Mouse (Mus musculus) forebrain, embryonic 11.5 days (tissue): ENCODE results near the gene Zfp740. TPM values are rescaled to one million over a fixed set of nuclear protein-coding genes. Genes with fewer than 3 reads are reported as not detected.
A peak's percentile ranks its signal among the peaks of the same experiment; 100 is the strongest.

Experiments used
- ATAC-seq: fragments of 200-750 bp; cut with Nextera tagmentation; replicated peaks from 2 replicates; pipeline ENCODE4 v1.8.0; 2017; ENCODE audit warnings: moderate TSS enrichment; ENCODE audit not compliant: low FRiP score
- DNase-seq: peaks from one replicate; pipeline ENCODE4 v3.0.0-alpha.2; 2017; ENCODE audit warnings: low spot score
- H3K27ac ChIP-seq: fragments of 300-500 bp; sonication (generic); 2 replicates; pipeline ENCODE4 v1.5.1; 2014; ENCODE audit warnings: low read depth, low read length
- H3K27me3 ChIP-seq: fragments of 300-500 bp; sonication (generic); 2 replicates; pipeline ENCODE4 v1.6.1; 2014; ENCODE audit warnings: mild to moderate bottlenecking, low read length, mixed read lengths; ENCODE audit not compliant: control insufficient read depth, insufficient read depth
- H3K36me3 ChIP-seq: fragments of 300-500 bp; sonication (generic); 2 replicates; pipeline ENCODE4 v1.6.1; 2014; ENCODE audit warnings: mild to moderate bottlenecking, low read length, moderate library complexity, mixed read lengths; ENCODE audit not compliant: control insufficient read depth, insufficient read depth
- H3K4me1 ChIP-seq: fragments of 300-500 bp; sonication (generic); replicated peaks from 2 replicates; pipeline ENCODE4 v1.6.1; 2014; ENCODE audit warnings: low read length, mixed read lengths; ENCODE audit not compliant: control insufficient read depth, insufficient read depth
- H3K4me2 ChIP-seq: fragments of 300-500 bp; sonication (generic); 2 replicates; pipeline ENCODE4 v1.6.1; 2014; ENCODE audit warnings: low read depth, mild to moderate bottlenecking, low read length, moderate library complexity, mixed read lengths; ENCODE audit not compliant: severe bottlenecking
- H3K4me3 ChIP-seq: fragments of 300-500 bp; sonication (generic); 2 replicates; pipeline ENCODE4 v1.5.1; 2014; ENCODE audit warnings: low read depth, low read length
- H3K9ac ChIP-seq: fragments of 300-500 bp; sonication (generic); 2 replicates; pipeline ENCODE4 v1.6.1; 2014; ENCODE audit warnings: low read length
- H3K9me3 ChIP-seq: fragments of 300-500 bp; sonication (generic); 2 replicates; pipeline ENCODE4 v1.6.1; 2016; ENCODE audit warnings: low read length, mixed read lengths; ENCODE audit not compliant: control insufficient read depth
- WGBS: fragments of 180-500 bp; shearing (Covaris S2); extraction: QIAGEN DNeasy Blood & Tissue Kit; methylation state at CpG from one replicate; pipeline ENCODE4 v1.1.7; 2014; 5-methylcytosine and 5-hydroxymethylcytosine counted together
- polyA plus RNA-seq: library from polyadenylated mRNA; unstranded; fragments of >200 nt; fragmentation: Nextera tagmentation; extraction: Ambion mirVana; gene quantifications from 2 replicates; pipeline ENCODE4 v1.2.1, GENCODE M21; 2014

Gene Zfp740
- polyA plus RNA-seq, 1 experiment from 2014 or later, result 79.8 TPM

- no peak overlapping the region for H3K27ac ChIP-seq
- no peak overlapping the region for H3K4me3 ChIP-seq
- no peak overlapping the region for H3K9ac ChIP-seq
- no peak for ATAC-seq
- no peak for DNase-seq
- no peaks in the 10 kb centered on the region for H3K9me3 ChIP-seq
- H3K36me3 ChIP-seq, result no peaks in the 10 kb centered on the region
- H3K27me3 ChIP-seq, result no peaks in the 10 kb centered on the region
- 85% methylated on average over 3 of the region's 3 CpGs for WGBS
- H3K4me1 ChIP-seq, result no peaks in the 10 kb centered on the region
- H3K4me2 ChIP-seq, result no peak overlapping the region
Observed at GRCm38 (mm10) chr15:102173581-102173980, 29.5 kb upstream of the Zfp740 start.

DNA sequence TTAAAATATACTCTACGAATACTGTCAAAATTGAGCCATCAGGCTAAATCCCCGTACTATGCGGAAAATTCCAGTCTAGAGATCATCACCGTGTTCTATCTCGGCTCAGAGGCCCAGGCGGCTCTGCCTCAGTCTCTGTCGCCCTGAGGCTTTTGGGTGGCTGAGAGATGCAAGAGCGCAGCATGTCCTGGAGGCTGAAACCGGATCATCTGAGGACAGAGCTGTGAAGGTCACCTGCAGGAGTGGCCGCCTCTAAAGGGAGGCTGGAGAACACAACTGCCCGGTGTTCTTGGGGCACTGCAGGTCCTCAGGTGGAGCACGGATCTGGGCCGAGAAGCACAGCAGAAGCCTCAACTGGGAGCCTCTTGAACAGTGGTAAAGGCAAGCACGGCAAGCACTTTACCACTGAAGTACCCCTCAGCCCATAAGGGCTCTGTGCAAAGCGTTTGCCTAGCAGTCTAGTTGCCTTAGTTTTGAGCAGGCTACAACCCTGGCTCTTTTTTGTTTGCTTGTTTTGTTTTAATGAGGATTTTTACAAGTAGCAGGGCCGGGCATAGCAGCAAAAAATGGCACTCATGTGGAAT, 27.2 kb upstream of the Zfp740 start:
- no peak for ATAC-seq
- no peak for DNase-seq
- no peaks in the 10 kb centered on the region for H3K36me3 ChIP-seq
- no peak overlapping the region for H3K4me3 ChIP-seq
- H3K9me3 ChIP-seq, result no peaks in the 10 kb centered on the region
- no peaks in the 10 kb centered on the region for H3K4me1 ChIP-seq
- no peak overlapping the region for H3K27ac ChIP-seq
- H3K4me2 ChIP-seq, result no peak overlapping the region
- no peaks in the 10 kb centered on the region for H3K27me3 ChIP-seq
- H3K9ac ChIP-seq, result no peak overlapping the region
- 89% methylated on average over 16 of the region's 16 CpGs for WGBS

DNA sequence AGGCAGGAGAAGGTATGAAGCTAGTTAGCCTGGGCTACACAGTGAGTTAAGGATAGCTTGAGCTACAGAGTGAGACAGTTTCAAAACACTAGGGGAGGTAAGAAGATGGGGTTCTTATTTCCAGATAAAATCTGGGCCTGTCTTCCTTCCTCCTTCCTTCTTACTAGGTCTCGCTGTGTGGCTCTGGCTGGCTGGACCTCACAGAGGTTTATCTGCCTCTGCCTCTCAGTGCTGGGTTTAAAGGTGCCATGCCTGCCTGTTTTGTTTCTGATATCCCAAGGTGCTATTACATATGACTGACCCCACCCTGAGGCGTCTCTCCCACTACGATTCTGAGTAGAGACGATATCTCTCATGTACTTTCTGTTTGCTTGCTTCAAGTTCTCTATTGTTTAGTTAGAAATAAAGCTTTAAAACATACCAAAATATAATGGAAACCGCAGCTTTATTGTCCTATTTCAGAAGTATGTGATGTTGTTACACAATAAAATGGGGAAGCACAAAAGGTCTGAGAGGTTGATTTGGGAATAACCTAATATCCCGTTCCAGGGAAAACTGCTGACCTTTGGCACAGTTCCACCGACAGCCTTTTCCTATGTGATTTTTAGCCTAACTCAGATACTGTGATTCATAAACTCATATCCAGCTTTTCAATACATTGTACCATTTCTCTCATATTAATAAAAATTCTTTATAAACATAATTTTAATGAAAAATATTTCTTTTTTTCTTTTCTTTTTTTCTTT, 26.3 kb upstream of the Zfp740 start:
- Histone ChIP-seq H3K27ac (no peak overlapping the region), H3K4me1 (no peaks in the 10 kb centered on the region), H3K9ac (no peak overlapping the region), H3K27me3 (no peaks in the 10 kb centered on the region), H3K4me3 (no peak overlapping the region), H3K9me3 (no peaks in the 10 kb centered on the region), H3K4me2 (no peak overlapping the region), H3K36me3 (no peaks in the 10 kb centered on the region)
- WGBS, result 89% methylated on average over 7 of the region's 7 CpGs
- DNase-seq (no peak), ATAC-seq (no peak)

DNA sequence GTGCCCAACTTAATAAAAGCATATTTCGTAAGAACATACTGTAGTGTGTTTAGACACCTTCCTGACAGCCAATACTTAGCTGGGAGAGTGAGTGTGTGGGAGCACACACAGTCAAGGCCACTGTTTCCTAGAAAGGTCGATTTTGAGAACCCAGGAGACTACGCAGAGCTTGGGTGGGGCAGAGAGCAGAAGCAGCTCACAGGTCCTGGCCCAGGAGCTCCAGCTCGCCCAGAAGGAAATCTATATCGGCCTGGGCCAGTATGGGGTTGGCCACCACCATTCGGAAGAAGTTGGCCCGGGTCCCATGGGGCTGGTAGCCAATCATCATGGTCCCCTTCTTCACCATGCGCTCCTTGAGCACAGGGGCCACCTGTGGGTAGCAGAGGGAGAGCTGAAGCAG, 25.6 kb upstream of the Zfp740 start:
- Histone ChIP-seq H3K4me2 (no peak overlapping the region), H3K27ac (no peak overlapping the region), H3K9ac (no peak overlapping the region), H3K4me3 (no peak overlapping the region), H3K9me3 (no peaks in the 10 kb centered on the region), H3K4me1 (no peaks in the 10 kb centered on the region), H3K36me3 (no peaks in the 10 kb centered on the region), H3K27me3 (no peaks in the 10 kb centered on the region)
- no peak for DNase-seq
- WGBS, result 89% methylated on average over 8 of the region's 8 CpGs
- no peak for ATAC-seq

DNA sequence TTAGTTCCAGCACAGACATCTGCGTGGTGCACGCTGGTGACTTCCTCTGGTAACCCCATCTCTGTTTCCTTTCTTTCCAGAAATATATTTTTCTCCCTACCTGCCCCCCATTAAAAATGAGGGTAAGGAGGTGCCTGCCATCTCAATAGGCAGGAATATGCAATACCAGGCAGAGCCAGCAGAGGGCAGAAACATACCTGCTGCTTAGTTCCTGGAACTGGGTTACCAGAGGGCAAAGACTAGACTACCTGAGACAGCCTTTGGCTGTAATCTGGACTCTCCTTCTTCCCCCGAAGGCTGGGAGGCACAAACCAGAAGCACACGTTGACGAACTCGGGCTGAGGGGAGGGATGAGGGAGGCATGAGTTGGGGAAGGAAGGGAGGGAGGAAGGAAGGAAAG, 24.8 kb upstream of the Zfp740 start:
- 15% methylated on average over 6 of the region's 6 CpGs for WGBS
- no peak overlapping the region for H3K4me2 ChIP-seq
- no peaks in the 10 kb centered on the region for H3K27me3 ChIP-seq
- ATAC-seq (no peak), DNase-seq (peak; percentile 79)
- H3K27ac ChIP-seq, result no peak overlapping the region
- no peaks in the 10 kb centered on the region for H3K9me3 ChIP-seq
- no peak overlapping the region for H3K4me3 ChIP-seq
- H3K4me1 ChIP-seq, result no peaks in the 10 kb centered on the region
- no peak overlapping the region for H3K9ac ChIP-seq
- H3K36me3 ChIP-seq, result no peaks in the 10 kb centered on the region

DNA sequence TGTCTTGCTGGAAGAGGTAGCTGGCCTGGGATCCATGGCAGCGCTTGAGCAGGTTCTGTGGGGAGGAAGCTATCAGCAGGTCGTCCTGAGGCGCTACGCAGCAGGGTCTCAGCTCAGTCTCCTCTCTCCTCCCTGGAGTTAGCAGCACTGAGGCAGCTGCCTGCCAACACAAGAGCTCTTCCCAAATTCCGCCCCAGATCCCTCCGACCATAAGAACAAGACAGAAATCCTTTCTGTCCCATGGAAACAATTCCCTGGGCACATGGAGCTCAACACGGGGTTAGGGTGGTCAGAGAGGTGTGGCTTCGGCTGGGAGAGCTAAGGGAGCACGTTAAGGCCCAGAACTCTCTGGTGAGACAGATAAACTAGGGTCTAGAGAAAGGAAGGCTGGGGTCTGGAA, 23.9 kb upstream of the Zfp740 start:
- H3K36me3 ChIP-seq, result no peaks in the 10 kb centered on the region
- ATAC-seq, result no peak
- WGBS, result 74% methylated on average over 9 of the region's 9 CpGs

GRCm38 (mm10) chr15:102179924-102180323, 23.1 kb upstream of the Zfp740 start:
- Histone ChIP-seq H3K4me1 (no peaks in the 10 kb centered on the region), H3K36me3 (no peaks in the 10 kb centered on the region), H3K9me3 (no peaks in the 10 kb centered on the region), H3K4me2 (no peak overlapping the region), H3K27ac (no peak overlapping the region), H3K27me3 (no peaks in the 10 kb centered on the region), H3K9ac (no peak overlapping the region), H3K4me3 (no peak overlapping the region)
- 92% methylated on average over 14 of the region's 14 CpGs for whole genome bisulfite sequencing
- no peak for DNase-seq
- ATAC-seq, result no peak

More for the DNA sequence above, 23.9 kb upstream of the Zfp740 start:
- DNase-seq, result no peak
- Histone ChIP-seq H3K9me3 (no peaks in the 10 kb centered on the region), H3K27me3 (no peaks in the 10 kb centered on the region), H3K4me3 (no peak overlapping the region), H3K9ac (no peak overlapping the region), H3K4me2 (no peak overlapping the region), H3K27ac (no peak overlapping the region), H3K4me1 (no peaks in the 10 kb centered on the region)

- WGBS, result 87% methylated on average over 3 of the region's 3 CpGs
- no peaks in the 10 kb centered on the region for H3K9me3 ChIP-seq
- no peak overlapping the region for H3K9ac ChIP-seq
- no peak for DNase-seq
- H3K4me3 ChIP-seq, result no peak overlapping the region
- no peaks in the 10 kb centered on the region for H3K4me1 ChIP-seq
- ATAC-seq, result no peak
- no peak overlapping the region for H3K4me2 ChIP-seq
- H3K27ac ChIP-seq, result no peak overlapping the region
- H3K27me3 ChIP-seq, result no peaks in the 10 kb centered on the region
- H3K36me3 ChIP-seq, result no peaks in the 10 kb centered on the region
Observed at GRCm38 (mm10) chr15:102183076-102183475, 20.0 kb upstream of the Zfp740 start.

GRCm38 (mm10) chr15:102186239-102186638, 16.8 kb upstream of the Zfp740 start:
- Histone ChIP-seq H3K9ac (no peak overlapping the region), H3K36me3 (no peaks in the 10 kb centered on the region), H3K9me3 (no peaks in the 10 kb centered on the region), H3K4me1 (no peaks in the 10 kb centered on the region), H3K4me3 (no peak overlapping the region), H3K27ac (no peak overlapping the region), H3K4me2 (no peak overlapping the region), H3K27me3 (no peaks in the 10 kb centered on the region)
- DNase-seq (no peak), ATAC-seq (no peak)
- WGBS, result 87% methylated on average over 11 of the region's 11 CpGs
